Mouse (Mus musculus) R1 (cell line): ENCODE measurements around the gene Sult1a1.

Experiments
- DNase-seq: peaks from one replicate; pipeline ENCODE4 v3.0.0-alpha.2; 2018; ENCODE audit warnings: low read depth, low spot score

Sult1a1 gene

GRCm38 (mm10) chr7:126676207-126676606, at the start of gene Sult1a1:
Gene Sult1a1, minus strand, starts transcription at chr7:126676432.
- DNase-seq, result no peak

GRCm38 (mm10) chr7:126725667-126726066, 49.4 kb upstream of the Sult1a1 start:
- no peak for DNase-seq

DNA sequence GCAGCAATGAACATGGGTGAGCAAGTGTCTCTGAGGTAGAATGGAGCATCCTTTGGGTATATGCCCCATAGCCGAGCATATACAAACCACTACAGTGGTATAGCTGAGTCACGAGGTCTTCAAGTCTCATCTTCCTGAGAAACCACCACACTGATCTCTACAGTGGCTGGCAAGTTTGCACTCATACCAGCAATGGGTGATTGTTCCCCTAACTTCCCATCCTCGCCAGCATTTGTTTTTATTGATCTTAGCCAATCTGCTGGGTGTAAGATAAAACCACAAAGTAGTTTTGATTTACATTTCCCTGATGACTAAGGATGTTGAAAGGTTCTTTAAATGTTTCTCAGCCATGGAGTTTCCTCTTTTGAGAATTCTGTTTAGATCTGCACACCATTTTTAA, 48.8 kb upstream of the Sult1a1 start:
- no peak for DNase-seq

GRCm38 (mm10) chr7:126721635-126722034, 45.4 kb upstream of the Sult1a1 start:
- DNase-seq, result no peak

- peak; percentile 80 for DNase-seq
Measured at GRCm38 (mm10) chr7:126718787-126719337, 42.6 kb upstream of the Sult1a1 start.

DNA sequence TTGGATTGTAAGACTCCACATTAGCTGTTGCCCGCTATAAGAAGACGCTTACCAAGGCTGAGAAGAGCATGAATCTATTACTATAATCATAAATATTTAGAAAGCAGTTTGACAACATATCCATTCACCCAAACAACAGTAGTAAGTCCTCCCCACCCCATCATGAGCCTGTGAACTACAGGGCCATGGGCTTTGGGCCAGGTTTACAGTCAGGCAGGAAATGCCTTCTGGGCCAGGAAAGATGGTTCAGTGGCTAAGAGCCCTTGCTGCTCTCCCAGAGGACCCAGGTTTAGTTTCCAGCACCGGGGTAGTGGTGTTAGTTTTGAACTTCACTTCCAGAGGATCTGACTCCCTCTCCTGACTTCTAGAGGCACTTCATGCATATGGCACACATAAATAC, 41.3 kb upstream of the Sult1a1 start:
- no peak for DNase-seq

- no peak for DNase-seq
Measured at GRCm38 (mm10) chr7:126715679-126716078, 39.4 kb upstream of the Sult1a1 start.

DNA sequence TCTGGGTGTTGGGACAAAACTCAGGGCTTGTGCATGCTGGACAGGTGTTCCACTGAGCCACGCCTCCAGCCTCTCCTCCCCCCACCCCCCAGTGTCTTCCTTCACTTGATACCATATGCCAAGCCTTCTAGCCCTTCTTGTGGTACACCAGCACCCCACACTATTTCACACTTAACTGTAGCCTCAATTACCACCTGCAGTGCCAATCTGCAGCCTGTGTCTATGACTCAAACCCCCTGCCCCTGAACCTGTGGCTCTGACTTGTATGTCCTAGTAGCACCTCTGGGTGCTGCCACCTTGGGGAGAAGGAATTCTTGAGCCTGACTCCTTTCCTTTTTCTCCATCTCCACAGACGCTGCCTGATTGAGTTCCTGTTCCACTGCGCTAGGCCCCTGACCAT, 35.7 kb upstream of the Sult1a1 start:
- DNase-seq, result no peak

- DNase-seq, result no peak
Measured at GRCm38 (mm10) chr7:126710266-126710665, 34.0 kb upstream of the Sult1a1 start.

- DNase-seq, result no peak
Measured at GRCm38 (mm10) chr7:126708175-126708952, 32.1 kb upstream of the Sult1a1 start.

DNA sequence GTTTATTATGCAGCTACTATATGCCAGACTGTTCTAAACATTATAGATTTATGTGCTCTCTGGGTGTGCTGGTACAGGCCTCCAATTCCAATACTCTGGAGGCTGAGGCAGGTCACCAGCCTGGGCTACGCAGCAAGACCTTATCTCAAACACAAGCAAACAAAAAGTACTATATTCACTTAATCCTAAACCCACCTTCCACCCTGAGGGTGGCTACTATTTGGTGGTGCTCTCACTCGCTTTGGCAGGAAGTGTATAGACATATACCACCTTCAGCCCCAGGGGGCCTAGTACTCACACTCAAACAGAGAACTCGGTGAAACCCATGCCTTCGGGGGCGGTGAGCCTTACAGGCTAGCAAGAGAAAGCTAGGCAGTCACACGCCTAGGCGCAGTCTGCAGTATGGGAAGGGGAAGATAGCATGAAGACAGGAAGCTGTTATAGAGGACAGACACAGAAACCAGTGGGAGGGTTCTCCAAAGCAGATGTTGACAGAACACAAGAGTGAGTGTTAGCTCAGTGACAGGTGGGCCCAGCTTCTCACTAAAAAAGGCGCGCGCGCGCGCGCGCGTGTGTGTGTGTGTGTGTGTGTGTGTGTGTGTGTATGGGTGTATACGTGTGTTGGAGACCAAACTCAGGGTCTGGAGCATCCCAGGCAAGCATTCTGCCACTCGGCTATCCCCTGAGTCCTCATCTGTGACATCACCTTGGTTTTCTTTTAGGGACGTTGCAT, 31.4 kb upstream of the Sult1a1 start, which contains the start of gene Coro1a:
Gene Coro1a (minus strand): TSS at position 346 of the 733 bp plus-strand sequence.
- DNase-seq, result no peak

GRCm38 (mm10) chr7:126704121-126704980, 28.1 kb upstream of the Sult1a1 start:
- peak; percentile 71 for DNase-seq

DNA sequence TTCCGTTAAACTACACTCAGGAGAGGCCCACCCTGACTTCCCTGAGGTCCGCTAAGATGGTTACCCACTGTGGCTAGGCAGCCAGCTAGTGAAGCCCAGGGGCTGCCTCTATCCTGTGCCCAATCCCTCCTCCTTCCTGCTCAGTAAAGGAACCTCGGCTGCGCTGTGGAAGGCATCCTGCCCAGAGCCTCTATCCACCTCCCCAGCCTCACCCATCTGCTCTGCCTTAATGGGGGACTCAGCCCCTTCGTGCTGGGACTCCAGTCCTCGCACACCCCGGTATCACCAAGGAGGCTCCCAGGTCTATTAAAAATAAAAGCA, 27.5 kb upstream of the Sult1a1 start:
- no peak for DNase-seq

- no peak for DNase-seq
Measured at GRCm38 (mm10) chr7:126702861-126703756, 26.9 kb upstream of the Sult1a1 start.

DNA sequence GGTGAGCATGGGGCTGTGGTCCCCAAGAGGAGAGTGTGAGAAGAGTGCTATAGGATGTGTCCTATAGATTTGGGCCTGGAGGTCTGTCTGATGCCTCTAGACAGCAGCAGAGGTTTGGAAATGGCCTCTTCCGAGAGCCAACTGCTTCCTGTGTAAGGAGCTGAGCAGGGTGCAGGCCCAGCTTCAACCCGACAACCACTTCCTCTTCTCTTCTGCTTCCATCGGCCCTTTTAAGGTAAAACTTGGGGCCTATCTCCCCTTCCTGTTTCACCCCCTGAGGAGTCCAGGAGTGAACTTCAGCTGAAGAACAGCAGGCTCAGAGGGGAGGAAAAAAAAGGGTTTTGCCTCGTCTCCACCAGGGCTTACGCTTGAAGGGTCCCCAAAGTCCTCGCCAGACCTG, 26.1 kb upstream of the Sult1a1 start:
- DNase-seq, result no peak

GRCm38 (mm10) chr7:126701559-126702357, 25.5 kb upstream of the Sult1a1 start:
- no peak for DNase-seq

GRCm38 (mm10) chr7:126701070-126701469, 24.8 kb upstream of the Sult1a1 start:
- peak; percentile 94 for DNase-seq

- no peak for DNase-seq
Measured at GRCm38 (mm10) chr7:126700063-126701015, 24.1 kb upstream of the Sult1a1 start.

DNA sequence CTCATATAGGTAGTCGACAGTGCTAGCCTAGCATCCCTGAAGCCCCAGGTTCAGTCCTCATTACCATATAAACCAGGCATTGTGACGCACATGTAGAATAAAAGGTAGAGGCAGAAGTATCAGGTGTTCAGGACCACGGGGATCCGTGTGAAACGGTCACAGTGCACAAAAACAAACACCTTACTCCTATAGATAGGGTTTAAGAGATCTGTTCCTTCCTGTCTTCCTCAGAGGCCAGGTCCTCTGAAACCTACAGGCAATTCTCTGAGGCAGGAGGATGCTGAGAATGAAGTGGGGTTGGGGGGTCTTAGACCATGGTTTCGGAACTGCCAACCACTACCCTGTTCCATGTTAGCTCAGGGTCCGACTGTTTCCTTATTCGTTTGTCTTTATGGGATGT, 21.6 kb upstream of the Sult1a1 start:
- no peak for DNase-seq
